Comparison of ENCODE assay signal across 8 mouse cellular contexts in the genomic region with DNA sequence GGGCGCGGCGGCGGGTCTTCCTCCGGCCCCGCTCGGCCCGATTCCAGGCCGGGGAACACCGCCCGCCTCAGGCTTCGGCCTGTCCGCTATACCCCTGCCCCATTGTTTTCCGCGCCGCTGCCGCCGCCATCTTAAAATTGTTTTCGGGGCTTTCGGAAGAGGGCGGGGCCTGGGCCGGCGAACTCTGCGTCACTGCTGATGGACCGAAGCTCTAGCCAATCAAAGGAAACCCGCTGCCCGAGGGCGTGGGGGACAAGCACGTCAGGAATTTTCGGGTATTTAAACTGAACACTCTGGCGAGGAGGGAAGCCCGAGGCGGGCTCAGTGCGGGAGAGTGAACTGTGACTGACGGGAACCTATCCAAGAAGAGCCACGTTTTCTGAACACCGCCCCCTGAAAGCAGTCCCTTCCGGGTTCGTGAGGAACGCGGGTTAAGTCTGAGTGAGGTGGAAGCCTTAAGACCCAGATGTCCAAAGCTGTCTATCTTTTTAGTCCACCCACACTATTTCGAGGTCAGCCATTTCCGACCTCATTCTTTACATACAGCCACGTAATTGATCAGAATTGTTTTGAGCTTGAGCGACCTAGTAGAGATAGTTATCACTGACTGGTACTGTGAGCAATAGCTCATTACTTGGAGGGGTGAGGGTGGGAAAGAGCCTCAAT. TPM values are rescaled to one million over a fixed set of nuclear protein-coding genes. Genes with fewer than 3 reads are reported as not detected.
DNase-seq lines count a peak whose midpoint lies in the region; ATAC-seq and TF ChIP-seq lines count a peak whose summit lies in the region.

A gene (minus strand): TSS at position 122 of the 666 bp plus-strand sequence.

- peak within 1 kb of the TSS; percentile 77 for H3K4me2 ChIP-seq in forebrain, embryonic 12.5 days
- peak within 1 kb of the TSS; percentile 67 for H3K4me2 ChIP-seq in heart, postnatal 0 days (ENCODE audit: low read depth, low read length)
- peak within 1 kb of the TSS; percentile 87 for H3K4me2 ChIP-seq in liver, embryonic 16.5 days (ENCODE audit: low read depth, low read length)
- peak within 1 kb of the TSS; percentile 78 for H3K4me2 ChIP-seq in neural tube, embryonic 13.5 days

- H3K9ac ChIP-seq in forebrain, embryonic 12.5 days: peak within 1 kb of the TSS; percentile 98
- peak within 1 kb of the TSS; percentile 98 for H3K9ac ChIP-seq in heart, postnatal 0 days (replicated peaks; ENCODE audit: low read depth, low read length)
- H3K9ac ChIP-seq in liver, embryonic 16.5 days (ENCODE audit: low read depth, low read length): peak within 1 kb of the TSS; percentile 99
- H3K9ac ChIP-seq in neural tube, embryonic 13.5 days: peak within 1 kb of the TSS; percentile 99

- peak within 1 kb of the TSS; percentile 92 for H3K4me3 ChIP-seq in E14TG2a.4 (replicated peaks; ENCODE audit: low read length)
- peak within 1 kb of the TSS; percentile 98 for H3K4me3 ChIP-seq in forebrain, embryonic 12.5 days (replicated peaks)
- peak within 1 kb of the TSS; percentile 92 for H3K4me3 ChIP-seq in heart, postnatal 0 days (ENCODE audit: low read depth, low read length)
- H3K4me3 ChIP-seq in liver, embryonic 16.5 days (ENCODE audit: low read depth, low read length): peak within 1 kb of the TSS; percentile 99
- H3K4me3 ChIP-seq in neural tube, embryonic 13.5 days: peak within 1 kb of the TSS; percentile 99
- H3K4me3 ChIP-seq in testis, adult 2 months (ENCODE audit: control insufficient read depth, low read depth, low read length): peak within 1 kb of the TSS; percentile 93

- H3K36me3 ChIP-seq in E14TG2a.4 (ENCODE audit: insufficient read depth, low read length): peaks cover 70% of the 10 kb centered on the region
- H3K36me3 ChIP-seq in forebrain, embryonic 12.5 days (replicated peaks): peaks cover 27% of the 10 kb centered on the region
- H3K36me3 ChIP-seq in heart, postnatal 0 days (replicated peaks; ENCODE audit: control insufficient read depth, insufficient read depth, low read length): peaks cover 22% of the 10 kb centered on the region
- peaks cover 24% of the 10 kb centered on the region for H3K36me3 ChIP-seq in liver, embryonic 16.5 days (ENCODE audit: control insufficient read depth, insufficient read depth)
- peaks cover 27% of the 10 kb centered on the region for H3K36me3 ChIP-seq in neural tube, embryonic 13.5 days
- peaks cover 2% of the 10 kb centered on the region for H3K36me3 ChIP-seq in testis, adult 2 months (ENCODE audit: control insufficient read depth, insufficient read depth, low read length)

- no peaks in the 10 kb centered on the region for H3K27me3 ChIP-seq in E14TG2a.4 (ENCODE audit: insufficient read depth, low read length)
- H3K27me3 ChIP-seq in forebrain, embryonic 12.5 days: no peaks in the 10 kb centered on the region
- no peaks in the 10 kb centered on the region for H3K27me3 ChIP-seq in heart, postnatal 0 days (ENCODE audit: control insufficient read depth, insufficient read depth, low read length)
- no peaks in the 10 kb centered on the region for H3K27me3 ChIP-seq in liver, embryonic 16.5 days (ENCODE audit: control insufficient read depth, insufficient read depth, low read depth, low read length)
- no peaks in the 10 kb centered on the region for H3K27me3 ChIP-seq in neural tube, embryonic 13.5 days
- no peaks in the 10 kb centered on the region for H3K27me3 ChIP-seq in testis, adult 2 months (ENCODE audit: control insufficient read depth, insufficient read depth, low read length)

- H3K9me3 ChIP-seq in E14TG2a.4 (ENCODE audit: low read length): no peaks in the 10 kb centered on the region
- H3K9me3 ChIP-seq in forebrain, embryonic 12.5 days: no peaks in the 10 kb centered on the region
- no peaks in the 10 kb centered on the region for H3K9me3 ChIP-seq in heart, postnatal 0 days (replicated peaks; ENCODE audit: control insufficient read depth, low read length)
- no peaks in the 10 kb centered on the region for H3K9me3 ChIP-seq in liver, embryonic 16.5 days (replicated peaks; ENCODE audit: control insufficient read depth, low read length)
- no peaks in the 10 kb centered on the region for H3K9me3 ChIP-seq in neural tube, embryonic 13.5 days

- peak within 1 kb of the TSS; percentile 98 for H3K27ac ChIP-seq in forebrain, embryonic 12.5 days
- peak within 1 kb of the TSS; percentile 98 for H3K27ac ChIP-seq in heart, postnatal 0 days (ENCODE audit: low read depth)
- peak within 1 kb of the TSS; percentile 95 for H3K27ac ChIP-seq in liver, embryonic 16.5 days (ENCODE audit: low read length)
- peak within 1 kb of the TSS; percentile 97 for H3K27ac ChIP-seq in neural tube, embryonic 13.5 days (replicated peaks)
- H3K27ac ChIP-seq in testis, adult 2 months (ENCODE audit: control insufficient read depth, insufficient read depth, low read depth, low read length): peak within 1 kb of the TSS; percentile 88

- WGBS in forebrain, embryonic 12.5 days: under 1% methylated on average over 45 of the region's 45 CpGs
- WGBS in heart, postnatal 0 days: under 1% methylated on average over 39 of the region's 45 CpGs
- whole genome bisulfite sequencing in liver, embryonic 16.5 days (ENCODE audit: insufficient replicate concordance): under 1% methylated on average over 41 of the region's 45 CpGs
- WGBS in neural tube, embryonic 13.5 days: under 1% methylated on average over 45 of the region's 45 CpGs

- TF ChIP-seq EP300 in heart, postnatal 0 days (IDR thresholded peaks at IDR 0.05; ENCODE audit: low read depth): peak; percentile 72; the same call in 1 of the 2 replicates

- DNase-seq in c-Kit-positive CD71-positive TER-119-positive erythroid progenitor cells, embryonic 14.5 days (ENCODE audit: low spot score): peak; percentile 97
- DNase-seq in heart, postnatal 0 days (ENCODE audit: low spot score): peak; percentile 100
- DNase-seq in kidney, postnatal 4 days: peak; percentile 96 to 98

- ATAC-seq in forebrain, embryonic 12.5 days (ENCODE audit: low FRiP score): peak; percentile 98
- ATAC-seq in heart, postnatal 0 days (ENCODE audit: insufficient read depth, low read depth): peak; percentile 96
- ATAC-seq in liver, embryonic 16.5 days (ENCODE audit: low read depth): peak; percentile 96
- ATAC-seq in neural tube, embryonic 13.5 days (ENCODE audit: low read depth): peak; percentile 99

- TF ChIP-seq POLR2A in testis, adult 2 months (IDR thresholded peaks at IDR 0.05; ENCODE audit: control insufficient read depth, low read depth, low read length): peak; percentile 85

- H3K4me1 ChIP-seq in E14TG2a.4 (replicated peaks; ENCODE audit: low read depth, low read length): peaks cover 60% of the 10 kb centered on the region
- H3K4me1 ChIP-seq in forebrain, embryonic 12.5 days: peaks cover 27% of the 10 kb centered on the region
- peaks cover 23% of the 10 kb centered on the region for H3K4me1 ChIP-seq in heart, postnatal 0 days (ENCODE audit: control insufficient read depth, insufficient read depth)
- H3K4me1 ChIP-seq in liver, embryonic 16.5 days (ENCODE audit: control insufficient read depth, low read depth, low read length): peaks cover 24% of the 10 kb centered on the region
- H3K4me1 ChIP-seq in neural tube, embryonic 13.5 days (replicated peaks): peaks cover 33% of the 10 kb centered on the region
- no peaks in the 10 kb centered on the region; the same call in 1 of the 2 replicates for H3K4me1 ChIP-seq in testis, adult 2 months (ENCODE audit: control insufficient read depth, insufficient read depth, low read length)

- no peak for TF ChIP-seq CTCF in E14TG2a.4 (conservative IDR thresholded peaks at IDR 0.05; ENCODE audit: low read length)
- TF ChIP-seq CTCF in heart, postnatal 0 days (IDR thresholded peaks at IDR 0.05; ENCODE audit: low read depth): no peak
- no peak for TF ChIP-seq CTCF in testis, adult 2 months (IDR thresholded peaks at IDR 0.05; ENCODE audit: control insufficient read depth, insufficient read depth, insufficient replicate concordance, low read depth, low read length)

RNA-seq across cellular contexts. Expression of the gene that starts here (rescaled TPM):
- polyA plus RNA-seq in forebrain, embryonic 12.5 days (2016; fragmentation: Nextera tagmentation; extraction: Ambion mirVana): 5.5 and 5.9 TPM in 2 replicates
- 10.4 and 18.2 TPM in 2 replicates for total RNA-seq in heart, postnatal 0 days (2014; rRNA removed; ENCODE audit: low replicate concordance)
- 1.9 and 2.2 TPM in 2 replicates for polyA plus RNA-seq in heart, postnatal 0 days (2015; fragmentation: Nextera tagmentation; extraction: Ambion mirVana)
- polyA plus RNA-seq in liver, embryonic 16.5 days (2015; fragmentation: Nextera tagmentation; extraction: Ambion mirVana): 1.3 and 1.5 TPM in 2 replicates
- 3.1 and 3.7 TPM in 2 replicates for polyA plus RNA-seq in neural tube, embryonic 13.5 days (2015; fragmentation: Nextera tagmentation; extraction: Ambion mirVana)
- 4.2 TPM in 2 replicates for polyA plus RNA-seq in testis, adult 2 months (2012; rRNA removed)

Comparison
In these comparisons a context has a peak if more than half of its experiments do, and no peak if none do; other contexts are left out.
1. Peak in every context shown above with its lines: DNase-seq, ATAC-seq, H3K4me3 ChIP-seq and H3K27ac ChIP-seq.